In genomic region chr17:83955978-83956377, GRCm38 (mm10) we compare ENCODE assay signal across 8 mouse cellular contexts.
DNase-seq lines count a peak whose midpoint lies in the region; ATAC-seq and TF ChIP-seq lines count a peak whose summit lies in the region.

No protein-coding gene starts in this region.

- peak overlapping the region; percentile 89; the same call in 1 of the 2 replicates for H3K27ac ChIP-seq in forebrain, embryonic 12.5 days
- H3K27ac ChIP-seq in forebrain, postnatal 0 days (ENCODE audit: low read depth, low read length): no peak overlapping the region
- peak overlapping the region; percentile 92 for H3K27ac ChIP-seq in MEL (ENCODE audit: control insufficient read depth, low read depth, low read length)
- peak overlapping the region; percentile 13; the same call in 1 of the 2 replicates for H3K27ac ChIP-seq in liver, postnatal 0 days (ENCODE audit: low read depth)

- no peak overlapping the region for H3K4me2 ChIP-seq in forebrain, embryonic 12.5 days
- no peak overlapping the region for H3K4me2 ChIP-seq in forebrain, postnatal 0 days (ENCODE audit: low read depth)
- peak overlapping the region; percentile 2; the same call in 1 of the 2 replicates for H3K4me2 ChIP-seq in liver, postnatal 0 days (ENCODE audit: low read depth, low read length)

- no peak for TF ChIP-seq POLR2A in MEL (IDR thresholded peaks at IDR 0.05; ENCODE audit: control insufficient read depth in 1 of 2, insufficient read depth in 1 of 2, low read depth in 1 of 2, low read length in 2 of 2, poor library complexity in 1 of 2)

- no peak for TF ChIP-seq RAD21 in MEL (IDR thresholded peaks at IDR 0.05; ENCODE audit: low read depth, low read length)

- H3K79me2 ChIP-seq in MEL (ENCODE audit: control insufficient read depth, insufficient read depth, low read length, poor library complexity): 0 out of 2 replicates have a peak, but pooled peaks cover 2% of the 10 kb centered on the region

- no peak for ATAC-seq in forebrain, embryonic 12.5 days (ENCODE audit: low FRiP score)
- no peak for ATAC-seq in forebrain, postnatal 0 days
- no peak for ATAC-seq in liver, postnatal 0 days
- ATAC-seq in erythroblast, adult 5-6 weeks (replicated peaks; ENCODE audit: low FRiP score, poor library complexity, severe bottlenecking): no peak

- peak; percentile 15 to 53; a peak in 3 of 4 replicates for TF ChIP-seq EP300 in MEL (IDR thresholded peaks at IDR 0.05; ENCODE audit: low read depth in 1 of 2, low read length in 2 of 2)
- no peak for TF ChIP-seq EP300 in liver, postnatal 0 days (IDR thresholded peaks at IDR 0.05; ENCODE audit: low read depth)

- H3K4me1 ChIP-seq in forebrain, embryonic 12.5 days: peaks cover 65% of the 10 kb centered on the region
- H3K4me1 ChIP-seq in forebrain, postnatal 0 days (ENCODE audit: insufficient read depth): peaks cover 8% of the 10 kb centered on the region
- H3K4me1 ChIP-seq in MEL (ENCODE audit: control insufficient read depth in 1 of 2, insufficient read depth in 2 of 2, low read length in 2 of 2): peaks cover 29 to 57% of the 10 kb centered on the region in 2 experiments
- peaks cover 43% of the 10 kb centered on the region for H3K4me1 ChIP-seq in liver, postnatal 0 days (ENCODE audit: insufficient read depth)

- no peak for DNase-seq in forebrain, postnatal 0 days
- DNase-seq in MEL (ENCODE audit: low read depth, low spot score): peak; percentile 67
- peak; percentile 84 to 86 for DNase-seq in kidney, adult 8-10 months
- no peak for DNase-seq in liver, postnatal 0 days
- DNase-seq in urinary bladder, adult 2 months (ENCODE audit: low spot score): no peak
- no peak for DNase-seq in left cerebral cortex, postnatal 36 days (ENCODE audit: low spot score in 2 of 2)

- 50% methylated on average over 5 of the region's 5 CpGs for WGBS in forebrain, embryonic 12.5 days
- 53% methylated on average over 5 of the region's 5 CpGs for WGBS in forebrain, postnatal 0 days
- 38% methylated on average over 5 of the region's 5 CpGs for WGBS in liver, postnatal 0 days (ENCODE audit: insufficient replicate concordance)

- TF ChIP-seq CTCF in forebrain, postnatal 0 days (IDR thresholded peaks at IDR 0.05; ENCODE audit: low read depth): no peak
- no peak for TF ChIP-seq CTCF in MEL (IDR thresholded peaks at IDR 0.05 in 2 of 3, conservative IDR thresholded peaks at IDR 0.05 in 1 of 3; ENCODE audit: control insufficient read depth in 1 of 3, insufficient read depth in 1 of 3, low read depth in 2 of 3, low read length in 3 of 3, poor library complexity in 1 of 3, severe bottlenecking in 1 of 3)
- no peak for TF ChIP-seq CTCF in liver, postnatal 0 days (IDR thresholded peaks at IDR 0.05; ENCODE audit: low read depth)

- H3K36me3 ChIP-seq in forebrain, embryonic 12.5 days (replicated peaks): no peaks in the 10 kb centered on the region
- no peaks in the 10 kb centered on the region for H3K36me3 ChIP-seq in forebrain, postnatal 0 days (ENCODE audit: insufficient read depth)
- peaks cover 0 to 35% of the 10 kb centered on the region in 2 experiments; a peak in 2 of 4 replicates for H3K36me3 ChIP-seq in MEL (ENCODE audit: control insufficient read depth in 1 of 2, insufficient read depth in 2 of 2, low read length in 2 of 2)
- no peaks in the 10 kb centered on the region for H3K36me3 ChIP-seq in liver, postnatal 0 days (replicated peaks; ENCODE audit: insufficient read depth, low read length)

- no peaks in the 10 kb centered on the region for H3K9me3 ChIP-seq in forebrain, embryonic 12.5 days
- no peaks in the 10 kb centered on the region for H3K9me3 ChIP-seq in forebrain, postnatal 0 days (ENCODE audit: low read length)
- no peaks in the 10 kb centered on the region for H3K9me3 ChIP-seq in MEL (replicated peaks; ENCODE audit: insufficient read depth, low read length)
- H3K9me3 ChIP-seq in liver, postnatal 0 days (ENCODE audit: low read length): no peaks in the 10 kb centered on the region

- H3K4me3 ChIP-seq in forebrain, embryonic 12.5 days (replicated peaks): no peak overlapping the region
- H3K4me3 ChIP-seq in forebrain, postnatal 0 days (ENCODE audit: low read depth, low read length): no peak overlapping the region
- H3K4me3 ChIP-seq in MEL (ENCODE audit: control insufficient read depth in 1 of 2, insufficient read depth in 1 of 2, low read depth in 2 of 2, low read length in 2 of 2): peak overlapping the region; percentile 33 to 47
- H3K4me3 ChIP-seq in liver, postnatal 0 days (ENCODE audit: low read depth, low read length): no peak overlapping the region

- intact Hi-C loops in left cerebral cortex, postnatal 36 days (cut with DNase I): no loop called here

- H3K9ac ChIP-seq in forebrain, embryonic 12.5 days: no peak overlapping the region
- H3K9ac ChIP-seq in forebrain, postnatal 0 days: no peak overlapping the region
- peak overlapping the region; percentile 59 for H3K9ac ChIP-seq in MEL (ENCODE audit: control insufficient read depth, low read depth, low read length, poor library complexity, severe bottlenecking)
- 0 out of 2 replicates have a peak overlapping the region, but pooled peaks have one; percentile 5 for H3K9ac ChIP-seq in liver, postnatal 0 days (replicated peaks)

- H3K27me3 ChIP-seq in forebrain, embryonic 12.5 days: peaks cover 31% of the 10 kb centered on the region; the same call in 1 of the 2 replicates
- no peaks in the 10 kb centered on the region for H3K27me3 ChIP-seq in forebrain, postnatal 0 days (ENCODE audit: insufficient read depth, low read length)
- no peaks in the 10 kb centered on the region for H3K27me3 ChIP-seq in MEL (ENCODE audit: control insufficient read depth in 1 of 2, insufficient read depth in 2 of 2, low read length in 2 of 2)
- no peaks in the 10 kb centered on the region for H3K27me3 ChIP-seq in liver, postnatal 0 days (ENCODE audit: insufficient read depth, low read length)

TF ChIP-seq in MEL, 35 proteins besides CTCF, POLR2A, EP300 and RAD21:
- TF ChIP-seq HCFC1 (IDR thresholded peaks at IDR 0.05; ENCODE audit: low read depth, low read length): 0 out of 2 replicates have a peak, but pooled peaks have one; percentile 14
- TF ChIP-seq BHLHE40 (IDR thresholded peaks at IDR 0.05; ENCODE audit: borderline replicate concordance, low read depth, low read length): no peak
- no peak for TF ChIP-seq UBTF (IDR thresholded peaks at IDR 0.05; ENCODE audit: borderline replicate concordance, insufficient read depth, low read depth, low read length)
- TF ChIP-seq ZMIZ1 (IDR thresholded peaks at IDR 0.05; ENCODE audit: low read depth, low read length): peak; percentile 50; the same call in 1 of the 2 replicates
- 0 out of 2 replicates have a peak, but pooled peaks have one; percentile 19 for TF ChIP-seq MEF2A (IDR thresholded peaks at IDR 0.05; ENCODE audit: extremely low read depth, insufficient replicate concordance, low read depth, low read length, poor library complexity, severe bottlenecking)
- 0 out of 2 replicates have a peak, but pooled peaks have one; percentile 7 for TF ChIP-seq USF1 (IDR thresholded peaks at IDR 0.05; ENCODE audit: low read depth, low read length)
- TF ChIP-seq MYC (IDR thresholded peaks at IDR 0.05; ENCODE audit: low read depth, low read length): 0 out of 2 replicates have a peak, but pooled peaks have one; percentile 29
- TF ChIP-seq RCOR1 (IDR thresholded peaks at IDR 0.05; ENCODE audit: low read depth, low read length): peak; percentile 25; the same call in 1 of the 2 replicates
- TF ChIP-seq TBP (IDR thresholded peaks at IDR 0.05; ENCODE audit: low read depth, low read length): 0 out of 2 replicates have a peak, but pooled peaks have one; percentile 27
- no peak for TF ChIP-seq ZNF384 (IDR thresholded peaks at IDR 0.05; ENCODE audit: low read depth, low read length)
- TF ChIP-seq MXI1 (IDR thresholded peaks at IDR 0.05; ENCODE audit: low read depth, low read length): 0 out of 2 replicates have a peak, but pooled peaks have one; percentile 30
- no peak for TF ChIP-seq MYB (IDR thresholded peaks at IDR 0.05; ENCODE audit: low read depth, low read length)
- no peak for TF ChIP-seq E2F4 (IDR thresholded peaks at IDR 0.05; ENCODE audit: borderline replicate concordance, low read depth, low read length)
- TF ChIP-seq NELFE (IDR thresholded peaks at IDR 0.05; ENCODE audit: low read depth, low read length): peak; percentile 42; the same call in 1 of the 2 replicates

Comparison
In these comparisons a context has a peak if more than half of its experiments do, and no peak if none do; other contexts are left out.
1. H3K4me3 ChIP-seq: peak in MEL (2 of 2); none in forebrain, embryonic 12.5 days (single experiment), forebrain, postnatal 0 days (single experiment) and liver, postnatal 0 days (single experiment).
2. H3K9ac ChIP-seq: peak in MEL (single experiment) and liver, postnatal 0 days (single experiment); none in forebrain, embryonic 12.5 days (single experiment) and forebrain, postnatal 0 days (single experiment).
3. DNase-seq: peak in MEL (single experiment) and kidney, adult 8-10 months (2 of 2); none in forebrain, postnatal 0 days (single experiment), liver, postnatal 0 days (single experiment), urinary bladder, adult 2 months (single experiment) and left cerebral cortex, postnatal 36 days (0 of 2).